Mouse (Mus musculus): ENCODE results near the gene Wdr72. TPM values are rescaled to one million over a fixed set of nuclear protein-coding genes. Genes with fewer than 3 reads are reported as not detected.

The Wdr72 gene
- polyA plus RNA-seq, 1 experiment from 2014 or later, result 0.46 TPM

DNA sequence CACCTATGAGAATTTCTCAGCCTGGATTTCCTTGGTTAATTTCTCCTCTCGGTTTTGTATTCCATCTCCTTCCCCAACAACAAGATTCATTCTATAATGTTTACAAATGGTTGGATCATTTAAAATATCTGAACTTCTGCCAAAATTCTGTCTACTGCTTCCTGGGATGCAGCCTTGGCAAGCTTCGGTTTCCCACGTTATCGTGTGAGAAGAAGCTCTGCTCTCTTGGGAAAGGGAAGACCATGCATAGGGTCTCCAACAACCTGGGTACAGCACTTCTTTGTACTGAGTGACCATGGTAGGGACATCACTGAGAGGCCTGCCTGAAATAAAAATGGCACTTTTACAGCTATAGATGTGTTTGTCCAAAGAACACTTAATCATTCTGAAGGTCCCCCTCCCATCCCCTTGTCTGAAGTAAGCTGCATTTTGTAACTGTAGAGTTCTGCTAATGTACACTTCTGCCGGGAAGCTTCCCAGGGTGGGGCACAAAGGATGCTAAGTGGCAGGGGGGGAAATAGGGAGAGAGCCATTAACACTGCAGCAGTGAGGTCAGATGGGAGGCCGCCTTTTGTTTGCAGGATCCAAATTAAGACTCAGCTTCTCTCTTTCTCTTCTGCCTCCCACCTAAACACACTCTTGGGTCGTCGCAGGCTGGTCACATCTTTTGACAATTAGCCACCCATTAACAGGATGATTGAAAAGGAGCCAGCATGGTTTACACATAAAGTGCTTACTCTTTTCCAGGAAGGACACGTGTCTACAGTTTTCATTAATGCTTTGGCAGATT lies 220.7 kb downstream of the Wdr72 start:
- Histone ChIP-seq H3K9ac (no peak overlapping the region), H3K36me3 (no peaks in the 10 kb centered on the region), H3K4me2 (replicated peaks) (no peak overlapping the region), H3K4me3 (no peak overlapping the region), H3K27ac (no peak overlapping the region), H3K9me3 (no peaks in the 10 kb centered on the region), H3K27me3 (replicated peaks) (no peaks in the 10 kb centered on the region), H3K4me1 (0 out of 2 replicates have a peak, but pooled peaks cover 4% of the 10 kb centered on the region)
- peak; percentile 33; the same call in 1 of the 2 replicates for ATAC-seq (ENCODE audit: low FRiP score, low read depth)
- 37% methylated on average over 9 of the region's 9 CpGs for WGBS

DNA sequence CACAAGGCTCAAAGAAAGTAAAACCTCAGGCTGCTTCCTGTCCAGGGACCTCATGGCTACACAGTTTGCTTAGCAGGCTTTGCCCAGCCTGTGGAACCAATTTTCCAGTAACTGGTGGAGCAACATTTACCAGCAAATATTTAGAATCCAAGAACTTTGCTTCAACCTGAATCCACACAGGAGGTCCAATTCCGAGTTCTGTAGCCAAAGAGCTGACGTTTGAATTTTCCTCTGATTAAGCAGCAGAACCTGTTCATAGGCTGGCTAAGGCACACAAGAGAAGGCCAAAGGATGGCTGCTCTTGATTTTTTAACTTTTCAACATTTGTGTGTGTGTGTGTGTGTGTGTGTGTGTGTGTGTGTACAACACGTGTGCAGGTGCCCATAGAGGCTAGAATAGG lies 222.2 kb downstream of the Wdr72 start:
- 81% methylated on average over 3 of the region's 3 CpGs for WGBS
- no peak overlapping the region for H3K4me2 ChIP-seq (replicated peaks)
- no peaks in the 10 kb centered on the region for H3K27me3 ChIP-seq (replicated peaks)
- H3K4me1 ChIP-seq, result 0 out of 2 replicates have a peak, but pooled peaks cover 4% of the 10 kb centered on the region
- no peak overlapping the region for H3K9ac ChIP-seq
- no peak overlapping the region for H3K4me3 ChIP-seq
- H3K27ac ChIP-seq, result no peak overlapping the region
- no peaks in the 10 kb centered on the region for H3K9me3 ChIP-seq
- no peaks in the 10 kb centered on the region for H3K36me3 ChIP-seq
- ATAC-seq (ENCODE audit: low FRiP score, low read depth), result no peak

Other genes with a start within 250 kb of the Wdr72 start
- 0.67 and 0.79 TPM in 2 replicates for gene Unc13c, start 141.4 kb upstream of the Wdr72 start, polyA plus RNA-seq (2016; fragmentation: Nextera tagmentation; extraction: Ambion mirVana)